ENCODE assay signal across 7 mouse cellular contexts in genomic region chr4:48042466-48042785, GRCm38 (mm10). TPM values are rescaled to one million over a fixed set of nuclear protein-coding genes. Genes with fewer than 3 reads are reported as not detected.
A peak's percentile ranks its signal among the peaks of the same experiment; 100 is the strongest.
DNase-seq lines count a peak whose midpoint lies in the region; ATAC-seq lines count a peak whose summit lies in the region.

No protein-coding gene starts in this region.

- no peak for DNase-seq in neural tube, embryonic 11.5 days (ENCODE audit: low spot score)
- DNase-seq in neural tube, embryonic 10.5 days (ENCODE audit: extremely low spot score, low spot score) = no peak
- no peak for DNase-seq in embryo, embryonic 10.5 days (ENCODE audit: low spot score)
- no peak for DNase-seq in layer of hippocampus, adult 9-11 months

- H3K4me1 ChIP-seq in neural tube, embryonic 11.5 days (ENCODE audit: control insufficient read depth, insufficient read depth, low read length) = peaks cover 13% of the 10 kb centered on the region
- H3K4me1 ChIP-seq in forebrain, embryonic 12.5 days = peaks cover 31% of the 10 kb centered on the region
- H3K4me1 ChIP-seq in limb, embryonic 15.5 days = peaks cover 37% of the 10 kb centered on the region
- H3K4me1 ChIP-seq in stomach, embryonic 16.5 days (ENCODE audit: control insufficient read depth, insufficient read depth, low read length) = peaks cover 24% of the 10 kb centered on the region

- H3K9me3 ChIP-seq in neural tube, embryonic 11.5 days (ENCODE audit: control insufficient read depth, low read length) = no peaks in the 10 kb centered on the region
- no peaks in the 10 kb centered on the region for H3K9me3 ChIP-seq in forebrain, embryonic 12.5 days
- H3K9me3 ChIP-seq in limb, embryonic 15.5 days = no peaks in the 10 kb centered on the region
- no peaks in the 10 kb centered on the region for H3K9me3 ChIP-seq in stomach, embryonic 16.5 days (replicated peaks; ENCODE audit: control insufficient read depth, low read length)

- 0% methylated on average over 4 of the region's 4 CpGs for WGBS in neural tube, embryonic 11.5 days
- WGBS in forebrain, embryonic 12.5 days = 0% methylated on average over 4 of the region's 4 CpGs
- WGBS in limb, embryonic 15.5 days = 0% methylated on average over 4 of the region's 4 CpGs
- WGBS in stomach, embryonic 16.5 days = 0% methylated on average over 4 of the region's 4 CpGs

- no peaks in the 10 kb centered on the region for H3K27me3 ChIP-seq in neural tube, embryonic 11.5 days (ENCODE audit: control insufficient read depth, insufficient read depth, low read length)
- H3K27me3 ChIP-seq in forebrain, embryonic 12.5 days = peaks cover 11% of the 10 kb centered on the region
- H3K27me3 ChIP-seq in limb, embryonic 15.5 days = peaks cover 22% of the 10 kb centered on the region
- H3K27me3 ChIP-seq in stomach, embryonic 16.5 days (ENCODE audit: control insufficient read depth, insufficient read depth, low read length) = peaks cover 16% of the 10 kb centered on the region

- peak overlapping the region; percentile 97 for H3K27ac ChIP-seq in neural tube, embryonic 11.5 days (ENCODE audit: low read depth, low read length)
- peak overlapping the region; percentile 96 for H3K27ac ChIP-seq in forebrain, embryonic 12.5 days
- peak overlapping the region; percentile 99 for H3K27ac ChIP-seq in limb, embryonic 15.5 days
- peak overlapping the region; percentile 97 for H3K27ac ChIP-seq in stomach, embryonic 16.5 days (ENCODE audit: low read length)

- H3K4me2 ChIP-seq in neural tube, embryonic 11.5 days (ENCODE audit: low read depth) = peak overlapping the region; percentile 64
- H3K4me2 ChIP-seq in forebrain, embryonic 12.5 days = peak overlapping the region; percentile 97
- H3K4me2 ChIP-seq in limb, embryonic 15.5 days = peak overlapping the region; percentile 100
- H3K4me2 ChIP-seq in stomach, embryonic 16.5 days (ENCODE audit: low read depth, low read length) = peak overlapping the region; percentile 100

- no peaks in the 10 kb centered on the region for H3K36me3 ChIP-seq in neural tube, embryonic 11.5 days (ENCODE audit: control insufficient read depth, insufficient read depth, low read length)
- no peaks in the 10 kb centered on the region for H3K36me3 ChIP-seq in forebrain, embryonic 12.5 days (replicated peaks)
- H3K36me3 ChIP-seq in limb, embryonic 15.5 days = no peaks in the 10 kb centered on the region
- no peaks in the 10 kb centered on the region for H3K36me3 ChIP-seq in stomach, embryonic 16.5 days (ENCODE audit: control insufficient read depth, insufficient read depth, low read length)

- peak overlapping the region; percentile 69 for H3K9ac ChIP-seq in neural tube, embryonic 11.5 days (ENCODE audit: low read length)
- H3K9ac ChIP-seq in forebrain, embryonic 12.5 days = peak overlapping the region; percentile 78
- H3K9ac ChIP-seq in limb, embryonic 15.5 days = peak overlapping the region; percentile 74
- peak overlapping the region; percentile 93 for H3K9ac ChIP-seq in stomach, embryonic 16.5 days (ENCODE audit: low read length)

- H3K4me3 ChIP-seq in neural tube, embryonic 11.5 days (ENCODE audit: low read depth, low read length) = peak overlapping the region; percentile 44
- H3K4me3 ChIP-seq in forebrain, embryonic 12.5 days (replicated peaks) = peak overlapping the region; percentile 74
- H3K4me3 ChIP-seq in limb, embryonic 15.5 days = peak overlapping the region; percentile 73
- H3K4me3 ChIP-seq in stomach, embryonic 16.5 days (replicated peaks; ENCODE audit: low read length) = peak overlapping the region; percentile 72

- ATAC-seq in neural tube, embryonic 11.5 days (ENCODE audit: insufficient read depth, low FRiP score, low TSS enrichment) = no peak
- no peak for ATAC-seq in forebrain, embryonic 12.5 days (ENCODE audit: low FRiP score)
- ATAC-seq in limb, embryonic 15.5 days (ENCODE audit: insufficient number of reproducible peaks, low FRiP score, low TSS enrichment, low read depth) = no peak
- no peak for ATAC-seq in stomach, embryonic 16.5 days (ENCODE audit: insufficient read depth, low FRiP score)

RNA-seq across cellular contexts. Expression of gene Nr4a3, which starts 2.5 kb away (rescaled TPM):
- 0.37 and 0.54 TPM in 2 replicates for polyA plus RNA-seq in neural tube, embryonic 11.5 days (2014; fragmentation: Nextera tagmentation; extraction: Ambion mirVana)
- 0.36 and 0.45 TPM in 2 replicates for polyA plus RNA-seq in forebrain, embryonic 12.5 days (2016; fragmentation: Nextera tagmentation; extraction: Ambion mirVana)
- 0.09 and 0.38 TPM in 2 replicates for polyA plus RNA-seq in limb, embryonic 15.5 days (2015; fragmentation: Nextera tagmentation; extraction: Ambion mirVana)
- polyA plus RNA-seq in stomach, embryonic 16.5 days (2015; fragmentation: Nextera tagmentation; extraction: Ambion mirVana) = 0.13 and 0.40 TPM in 2 replicates
